Mouse (Mus musculus): ENCODE measurements around the gene Fam193a. TPM values are rescaled to one million over a fixed set of nuclear protein-coding genes. Genes with fewer than 3 reads are reported as not detected.

Gene Fam193a
- polyA plus RNA-seq, 1 experiment from 2014 or later = 2.7 TPM

- no peaks in the 10 kb centered on the region for H3K36me3 ChIP-seq (replicated peaks; ENCODE audit: insufficient read depth, low read length)
- H3K4me3 ChIP-seq (ENCODE audit: low read depth, low read length) = peak within 1 kb of the TSS; percentile 82
- no peaks in the 10 kb centered on the region for H3K9me3 ChIP-seq (ENCODE audit: low read length)
- peaks cover 46% of the 10 kb centered on the region for H3K4me1 ChIP-seq (ENCODE audit: insufficient read depth)
- TF ChIP-seq EP300 (IDR thresholded peaks at IDR 0.05; ENCODE audit: low read depth) = no peak
- peak; percentile 43; the same call in 1 of the 2 replicates for TF ChIP-seq CTCF (IDR thresholded peaks at IDR 0.05; ENCODE audit: low read depth)
- H3K27ac ChIP-seq (ENCODE audit: low read depth) = peak within 1 kb of the TSS; percentile 90
- ATAC-seq (peak; percentile 94), DNase-seq (peak; percentile 100)
- peak within 1 kb of the TSS; percentile 81 for H3K9ac ChIP-seq (replicated peaks)
- WGBS (ENCODE audit: insufficient replicate concordance) = 2% methylated on average over 38 of the region's 38 CpGs
- H3K4me2 ChIP-seq (ENCODE audit: low read depth, low read length) = peak within 1 kb of the TSS; percentile 93
- no peaks in the 10 kb centered on the region for H3K27me3 ChIP-seq (ENCODE audit: insufficient read depth, low read length)
Observed at GRCm38 (mm10) chr5:34525663-34526476, 156.1 kb downstream of the Fam193a start, which contains the start of gene Sh3bp2. Gene Sh3bp2, plus strand, starts transcription at chr5:34525838.

DNA sequence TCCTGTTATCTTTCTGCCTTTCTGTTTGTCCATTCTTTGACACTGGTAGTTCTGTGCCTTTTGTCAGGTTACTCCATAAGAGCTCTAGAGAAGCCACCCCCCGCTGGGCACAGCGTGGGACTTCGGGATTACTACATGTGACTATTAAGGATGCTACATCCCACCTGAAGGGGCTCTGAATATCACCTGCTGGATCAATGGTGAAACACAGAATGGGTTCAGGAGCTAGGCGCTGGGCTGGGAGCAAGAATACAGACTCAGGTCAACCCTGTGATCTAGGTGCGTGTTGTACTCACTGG is 156.7 kb downstream of the Fam193a start:
- no peak for TF ChIP-seq EP300 (IDR thresholded peaks at IDR 0.05; ENCODE audit: low read depth)
- TF ChIP-seq CTCF (IDR thresholded peaks at IDR 0.05; ENCODE audit: low read depth) = no peak
- DNase-seq (no peak), ATAC-seq (no peak)
- H3K9me3 ChIP-seq (ENCODE audit: low read length) = no peaks in the 10 kb centered on the region
- H3K4me1 ChIP-seq (ENCODE audit: insufficient read depth) = peaks cover 47% of the 10 kb centered on the region
- peak overlapping the region; percentile 90 for H3K27ac ChIP-seq (ENCODE audit: low read depth)
- no peaks in the 10 kb centered on the region for H3K27me3 ChIP-seq (ENCODE audit: insufficient read depth, low read length)
- no peaks in the 10 kb centered on the region for H3K36me3 ChIP-seq (replicated peaks; ENCODE audit: insufficient read depth, low read length)
- peak overlapping the region; percentile 93 for H3K4me2 ChIP-seq (ENCODE audit: low read depth, low read length)
- peak overlapping the region; percentile 81 for H3K9ac ChIP-seq (replicated peaks)
- 53% methylated on average over 5 of the region's 5 CpGs for WGBS (ENCODE audit: insufficient replicate concordance)
- peak overlapping the region; percentile 82 for H3K4me3 ChIP-seq (ENCODE audit: low read depth, low read length)

DNA sequence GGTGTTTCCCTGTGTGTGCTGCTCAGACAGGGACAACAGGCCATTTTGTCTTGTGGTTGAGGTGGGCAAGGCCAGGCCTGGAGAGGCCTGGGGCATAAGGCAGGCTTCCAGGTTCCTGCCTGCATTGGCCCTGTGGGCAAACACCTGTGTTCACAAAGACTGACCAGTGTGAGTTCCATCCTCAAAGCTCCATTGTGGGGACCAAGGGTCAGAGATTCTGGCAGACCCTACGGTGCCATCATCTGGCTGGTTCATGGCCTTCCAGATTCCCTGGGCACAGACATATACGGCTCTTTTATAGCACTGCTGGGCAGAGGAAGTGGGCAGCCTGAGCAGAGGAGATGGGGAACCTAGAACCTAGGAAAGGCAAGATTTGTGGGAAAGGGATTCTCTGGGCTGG is 157.6 kb downstream of the Fam193a start:
- H3K9ac ChIP-seq (replicated peaks) = no peak overlapping the region
- no peaks in the 10 kb centered on the region for H3K27me3 ChIP-seq (ENCODE audit: insufficient read depth, low read length)
- DNase-seq (no peak), ATAC-seq (no peak)
- TF ChIP-seq EP300 (IDR thresholded peaks at IDR 0.05; ENCODE audit: low read depth) (no peak), CTCF (IDR thresholded peaks at IDR 0.05; ENCODE audit: low read depth) (no peak)
- H3K27ac ChIP-seq (ENCODE audit: low read depth) = peak overlapping the region; percentile 90; the same call in 1 of the 2 replicates
- no peaks in the 10 kb centered on the region for H3K9me3 ChIP-seq (ENCODE audit: low read length)
- H3K36me3 ChIP-seq (replicated peaks; ENCODE audit: insufficient read depth, low read length) = no peaks in the 10 kb centered on the region
- H3K4me2 ChIP-seq (ENCODE audit: low read depth, low read length) = peak overlapping the region; percentile 93
- peaks cover 55% of the 10 kb centered on the region for H3K4me1 ChIP-seq (ENCODE audit: insufficient read depth)
- 81% methylated on average over 2 of the region's 2 CpGs for WGBS (ENCODE audit: insufficient replicate concordance)
- H3K4me3 ChIP-seq (ENCODE audit: low read depth, low read length) = no peak overlapping the region

DNA sequence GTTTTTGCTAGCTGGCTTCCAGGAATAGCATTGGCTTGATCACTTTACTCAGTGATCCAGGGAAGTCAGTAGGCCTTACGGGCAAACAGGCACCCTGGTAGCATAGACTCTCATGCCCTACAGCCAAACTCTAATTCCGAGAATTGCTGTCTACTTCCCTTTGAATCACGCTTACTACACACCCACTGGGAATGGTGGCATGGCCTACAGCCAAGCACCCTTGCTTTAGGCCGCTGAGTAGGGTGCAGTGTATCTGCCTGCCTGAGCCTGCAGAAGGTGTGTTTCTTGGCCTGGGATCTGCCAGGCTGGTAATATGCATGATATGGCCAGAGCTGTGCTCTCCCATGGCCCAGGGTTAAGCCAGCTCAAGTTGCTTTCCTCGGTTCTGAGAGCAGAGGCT is 159.0 kb downstream of the Fam193a start:
- Histone ChIP-seq H3K4me3 (ENCODE audit: low read depth, low read length) (no peak overlapping the region), H3K9ac (replicated peaks) (no peak overlapping the region), H3K36me3 (replicated peaks; ENCODE audit: insufficient read depth, low read length) (no peaks in the 10 kb centered on the region), H3K9me3 (ENCODE audit: low read length) (no peaks in the 10 kb centered on the region), H3K27me3 (ENCODE audit: insufficient read depth, low read length) (no peaks in the 10 kb centered on the region), H3K4me1 (ENCODE audit: insufficient read depth) (peaks cover 65% of the 10 kb centered on the region), H3K27ac (ENCODE audit: low read depth) (peak overlapping the region; percentile 18; the same call in 1 of the 2 replicates), H3K4me2 (ENCODE audit: low read depth, low read length) (0 out of 2 replicates have a peak overlapping the region, but pooled peaks have one; percentile 13)
- no peak for TF ChIP-seq EP300 (IDR thresholded peaks at IDR 0.05; ENCODE audit: low read depth)
- no peak for TF ChIP-seq CTCF (IDR thresholded peaks at IDR 0.05; ENCODE audit: low read depth)
- ATAC-seq (no peak), DNase-seq (no peak)
- WGBS (ENCODE audit: insufficient replicate concordance) = 69% methylated on average over 5 of the region's 5 CpGs

DNA sequence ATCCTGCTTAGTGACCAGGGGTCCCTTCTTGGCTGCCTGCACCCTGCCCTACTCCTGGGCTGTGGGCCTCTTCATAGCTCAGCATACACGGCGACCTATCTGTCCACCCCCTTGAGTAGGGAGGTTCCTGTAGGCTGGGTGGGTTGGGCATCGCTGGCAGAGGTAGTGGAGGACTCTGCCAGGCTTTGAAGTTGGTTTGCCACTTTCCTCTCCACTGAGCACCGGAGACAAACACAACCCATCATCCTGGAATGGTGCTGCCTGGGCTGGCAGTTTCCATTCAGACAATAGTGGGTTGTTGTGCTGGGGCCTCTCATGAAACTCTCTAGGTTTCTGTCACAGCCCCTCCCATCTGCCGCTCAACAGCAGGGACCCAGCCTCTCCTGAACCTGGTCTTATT is 160.4 kb downstream of the Fam193a start:
- TF ChIP-seq CTCF (IDR thresholded peaks at IDR 0.05; ENCODE audit: low read depth) (no peak), EP300 (IDR thresholded peaks at IDR 0.05; ENCODE audit: low read depth) (no peak)
- peak overlapping the region; percentile 71 for H3K27ac ChIP-seq (ENCODE audit: low read depth)
- no peaks in the 10 kb centered on the region for H3K36me3 ChIP-seq (replicated peaks; ENCODE audit: insufficient read depth, low read length)
- ATAC-seq (no peak), DNase-seq (no peak)
- no peaks in the 10 kb centered on the region for H3K27me3 ChIP-seq (ENCODE audit: insufficient read depth, low read length)
- peaks cover 66% of the 10 kb centered on the region for H3K4me1 ChIP-seq (ENCODE audit: insufficient read depth)
- WGBS (ENCODE audit: insufficient replicate concordance) = 62% methylated on average over 5 of the region's 5 CpGs
- no peaks in the 10 kb centered on the region for H3K9me3 ChIP-seq (ENCODE audit: low read length)
- no peak overlapping the region for H3K4me2 ChIP-seq (ENCODE audit: low read depth, low read length)
- H3K9ac ChIP-seq (replicated peaks) = 0 out of 2 replicates have a peak overlapping the region, but pooled peaks have one; percentile 7
- no peak overlapping the region for H3K4me3 ChIP-seq (ENCODE audit: low read depth, low read length)

DNA sequence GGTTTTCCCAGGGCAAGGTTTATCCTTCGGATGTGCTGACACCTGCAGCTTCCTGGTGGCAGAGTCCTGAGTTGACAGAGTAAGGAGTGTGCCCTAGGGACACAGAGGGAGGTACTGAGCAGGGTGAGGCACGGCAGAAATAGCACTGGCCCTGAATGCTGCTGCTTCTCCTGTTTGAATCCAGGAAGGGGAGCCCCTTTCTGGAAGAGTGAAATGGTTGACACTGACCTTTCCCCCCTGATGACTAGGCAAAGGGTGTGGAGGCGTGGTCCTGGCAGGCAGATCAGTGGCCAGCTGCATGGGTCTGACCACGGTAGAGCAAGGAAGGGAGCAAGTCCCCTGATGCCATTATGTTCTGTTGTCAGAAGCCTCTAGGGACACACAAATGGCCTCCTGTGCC is 161.0 kb downstream of the Fam193a start:
- peak overlapping the region; percentile 3; the same call in 1 of the 2 replicates for H3K4me2 ChIP-seq (ENCODE audit: low read depth, low read length)
- WGBS (ENCODE audit: insufficient replicate concordance) = 28% methylated on average over 4 of the region's 4 CpGs
- DNase-seq (peak; percentile 52), ATAC-seq (peak; percentile 47)
- H3K27ac ChIP-seq (ENCODE audit: low read depth) = peak overlapping the region; percentile 71
- H3K36me3 ChIP-seq (replicated peaks; ENCODE audit: insufficient read depth, low read length) = no peaks in the 10 kb centered on the region
- H3K9ac ChIP-seq (replicated peaks) = no peak overlapping the region
- TF ChIP-seq EP300 (IDR thresholded peaks at IDR 0.05; ENCODE audit: low read depth) = no peak
- H3K4me3 ChIP-seq (ENCODE audit: low read depth, low read length) = no peak overlapping the region
- H3K4me1 ChIP-seq (ENCODE audit: insufficient read depth) = peaks cover 67% of the 10 kb centered on the region
- H3K9me3 ChIP-seq (ENCODE audit: low read length) = no peaks in the 10 kb centered on the region
- no peaks in the 10 kb centered on the region for H3K27me3 ChIP-seq (ENCODE audit: insufficient read depth, low read length)
